Mouse (Mus musculus): ENCODE measurements around the gene Slc39a11. TPM values are rescaled to one million over a fixed set of nuclear protein-coding genes. Genes with fewer than 3 reads are reported as not detected.

Gene Slc39a11
- total RNA-seq, 2 experiments from 2014 or later: 21.7 to 23.1 TPM

GRCm38 (mm10) chr11:113431161-113431560 is 218.7 kb downstream of the Slc39a11 start:
- Histone ChIP-seq H3K27ac (no peak overlapping the region), H3K4me3 (no peak overlapping the region)
- DNase-seq (ENCODE audit: low spot score in 2 of 2): no peak
- no peak for TF ChIP-seq CTCF (conservative IDR thresholded peaks at IDR 0.05)

- Histone ChIP-seq H3K4me3 (no peak overlapping the region; the same call in 1 of the 2 replicates), H3K27ac (no peak overlapping the region)
- DNase-seq (ENCODE audit: low spot score in 2 of 2): peak in 1 of 2 experiments; percentile 16
- TF ChIP-seq CTCF (conservative IDR thresholded peaks at IDR 0.05): no peak
Observed at GRCm38 (mm10) chr11:113425882-113426281, 224.0 kb downstream of the Slc39a11 start.

GRCm38 (mm10) chr11:113425454-113425853 is 224.4 kb downstream of the Slc39a11 start:
- Histone ChIP-seq H3K27ac (no peak overlapping the region), H3K4me3 (no peak overlapping the region; the same call in 1 of the 2 replicates)
- no peak for DNase-seq (ENCODE audit: low spot score in 2 of 2)
- no peak for TF ChIP-seq CTCF (conservative IDR thresholded peaks at IDR 0.05)

- TF ChIP-seq CTCF (conservative IDR thresholded peaks at IDR 0.05): no peak
- no peak overlapping the region for H3K4me3 ChIP-seq
- H3K27ac ChIP-seq: no peak overlapping the region
- DNase-seq (ENCODE audit: low spot score in 2 of 2): no peak
Observed at GRCm38 (mm10) chr11:113424765-113425164, 225.1 kb downstream of the Slc39a11 start.

GRCm38 (mm10) chr11:113422598-113422997 is 227.3 kb downstream of the Slc39a11 start:
- no peak overlapping the region for H3K4me3 ChIP-seq
- no peak for TF ChIP-seq CTCF (conservative IDR thresholded peaks at IDR 0.05)
- DNase-seq (ENCODE audit: low spot score in 2 of 2): no peak
- H3K27ac ChIP-seq: no peak overlapping the region

GRCm38 (mm10) chr11:113418921-113419655 is 230.8 kb downstream of the Slc39a11 start:
- Histone ChIP-seq H3K27ac (peak overlapping the region; percentile 57; the same call in 1 of the 2 replicates), H3K4me3 (no peak overlapping the region)
- no peak for TF ChIP-seq CTCF (conservative IDR thresholded peaks at IDR 0.05)
- DNase-seq (ENCODE audit: low spot score in 2 of 2): peak in 1 of 2 experiments; percentile 37

- H3K27ac ChIP-seq: no peak overlapping the region
- peak; percentile 26 for TF ChIP-seq CTCF (conservative IDR thresholded peaks at IDR 0.05)
- H3K4me3 ChIP-seq: no peak overlapping the region
- no peak for DNase-seq (ENCODE audit: low spot score in 2 of 2)
Observed at GRCm38 (mm10) chr11:113417948-113418347, 231.9 kb downstream of the Slc39a11 start.

GRCm38 (mm10) chr11:113412545-113412944 is 237.3 kb downstream of the Slc39a11 start:
- Histone ChIP-seq H3K27ac (no peak overlapping the region), H3K4me3 (no peak overlapping the region)
- peak; percentile 77 for TF ChIP-seq CTCF (conservative IDR thresholded peaks at IDR 0.05)
- DNase-seq (ENCODE audit: low spot score in 2 of 2): no peak

- Histone ChIP-seq H3K4me3 (no peak overlapping the region), H3K27ac (no peak overlapping the region)
- no peak for DNase-seq (ENCODE audit: low spot score in 2 of 2)
- no peak for TF ChIP-seq CTCF (conservative IDR thresholded peaks at IDR 0.05)
Observed at GRCm38 (mm10) chr11:113411798-113412197, 238.1 kb downstream of the Slc39a11 start.

- no peak for DNase-seq (ENCODE audit: low spot score in 2 of 2)
- no peak overlapping the region for H3K27ac ChIP-seq
- peak; percentile 63 for TF ChIP-seq CTCF (conservative IDR thresholded peaks at IDR 0.05)
- H3K4me3 ChIP-seq: no peak overlapping the region
Observed at GRCm38 (mm10) chr11:113409121-113409520, 240.8 kb downstream of the Slc39a11 start.

GRCm38 (mm10) chr11:113407474-113407873 is 242.4 kb downstream of the Slc39a11 start:
- Histone ChIP-seq H3K27ac (no peak overlapping the region), H3K4me3 (no peak overlapping the region)
- TF ChIP-seq CTCF (conservative IDR thresholded peaks at IDR 0.05): no peak
- DNase-seq (ENCODE audit: low spot score in 2 of 2): no peak

- no peak for DNase-seq (ENCODE audit: low spot score in 2 of 2)
- Histone ChIP-seq H3K4me3 (no peak overlapping the region), H3K27ac (no peak overlapping the region)
- TF ChIP-seq CTCF (conservative IDR thresholded peaks at IDR 0.05): peak; percentile 56
Observed at GRCm38 (mm10) chr11:113400868-113401267, 249.0 kb downstream of the Slc39a11 start.

- no peak overlapping the region for H3K27ac ChIP-seq
- TF ChIP-seq CTCF (conservative IDR thresholded peaks at IDR 0.05): no peak
- no peak overlapping the region for H3K4me3 ChIP-seq
- DNase-seq (ENCODE audit: low spot score in 2 of 2): no peak
Observed at GRCm38 (mm10) chr11:113399601-113400000, 250.3 kb downstream of the Slc39a11 start.

GRCm38 (mm10) chr11:113397394-113397793 is 252.5 kb downstream of the Slc39a11 start:
- H3K4me3 ChIP-seq: no peak overlapping the region
- DNase-seq (ENCODE audit: low spot score in 2 of 2): no peak
- TF ChIP-seq CTCF (conservative IDR thresholded peaks at IDR 0.05): peak; percentile 59
- no peak overlapping the region for H3K27ac ChIP-seq

All from layer of hippocampus, adult 2 months (tissue).